Comparison of ENCODE assay signal across 10 mouse cellular contexts in genomic region chr7:109702721-109703120, GRCm38 (mm10). TPM values are rescaled to one million over a fixed set of nuclear protein-coding genes. Genes with fewer than 3 reads are reported as not detected.
DNase-seq lines count a peak whose midpoint lies in the region; ATAC-seq and TF ChIP-seq lines count a peak whose summit lies in the region.
"Had no signal": no experiment of that assay in that cellular context is flagged by ENCODE, and none has a peak within 500 bp of the region (broad histone marks: within the 10 kb centered on the region; RNA-seq: fewer than 3 reads in every experiment).

No protein-coding gene starts in this region.

- intact Hi-C loops in heart, adult 2 months (cut with DNase I): no loop called here

- H3K36me3 ChIP-seq in heart, adult 2 months (ENCODE audit: control insufficient read depth, insufficient read depth, low read length): no peaks in the 10 kb centered on the region; the same call in 1 of the 2 replicates
- no peaks in the 10 kb centered on the region for H3K36me3 ChIP-seq in lung, postnatal 0 days (ENCODE audit: insufficient read depth, low read length)
- H3K36me3 ChIP-seq in intestine, postnatal 0 days (ENCODE audit: control insufficient read depth, insufficient read depth): 0 out of 2 replicates have a peak, but pooled peaks cover under 1% of the 10 kb centered on the region
- H3K36me3 ChIP-seq in neural tube, embryonic 13.5 days: no peaks in the 10 kb centered on the region
- no peaks in the 10 kb centered on the region for H3K36me3 ChIP-seq in thymus, adult 2 months (ENCODE audit: control insufficient read depth, insufficient read depth, low read length)

- DNase-seq in heart, adult 11 months: peak; percentile 87
- DNase-seq in heart, adult 2 months: no peak
- DNase-seq in lung, postnatal 0 days (ENCODE audit: low spot score): no peak
- no peak for DNase-seq in lung, adult 18-20 months
- DNase-seq in gastrocnemius, adult 8-10 months (ENCODE audit: low spot score in 2 of 2): no peak
- no peak for DNase-seq in thymus, adult 2 months

- H3K9ac ChIP-seq in heart, adult 2 months (ENCODE audit: low read depth, low read length): no peak overlapping the region
- H3K9ac ChIP-seq in lung, postnatal 0 days (replicated peaks; ENCODE audit: low read depth): peak overlapping the region; percentile 19; the same call in 1 of the 2 replicates
- no peak overlapping the region for H3K9ac ChIP-seq in intestine, postnatal 0 days (ENCODE audit: low read depth, low read length)
- peak overlapping the region; percentile 71; the same call in 1 of the 2 replicates for H3K9ac ChIP-seq in neural tube, embryonic 13.5 days

- WGBS in heart, adult 2 months: 75% methylated on average over 4 of the region's 4 CpGs
- 47% methylated on average over 4 of the region's 4 CpGs for WGBS in lung, postnatal 0 days
- WGBS in intestine, postnatal 0 days: 59% methylated on average over 4 of the region's 4 CpGs
- WGBS in neural tube, embryonic 13.5 days: 37% methylated on average over 4 of the region's 4 CpGs
- WGBS in thymus, adult 2 months: 87% methylated on average over 4 of the region's 4 CpGs

- H3K27ac ChIP-seq in heart, adult 2 months: no peak overlapping the region
- no peak overlapping the region for H3K27ac ChIP-seq in lung, postnatal 0 days (ENCODE audit: low read length)
- no peak overlapping the region for H3K27ac ChIP-seq in intestine, postnatal 0 days (ENCODE audit: low read depth, low read length)
- H3K27ac ChIP-seq in neural tube, embryonic 13.5 days (replicated peaks): 0 out of 2 replicates have a peak overlapping the region, but pooled peaks have one; percentile 18
- no peak overlapping the region for H3K27ac ChIP-seq in thymus, adult 2 months (ENCODE audit: control insufficient read depth, insufficient read depth, low read length)

- ATAC-seq in lung, postnatal 0 days: no peak
- ATAC-seq in intestine, postnatal 0 days: no peak
- ATAC-seq in neural tube, embryonic 13.5 days (ENCODE audit: low read depth): no peak

- peak overlapping the region; percentile 58 for H3K4me2 ChIP-seq in lung, postnatal 0 days (replicated peaks; ENCODE audit: low read depth, low read length)
- H3K4me2 ChIP-seq in intestine, postnatal 0 days (replicated peaks; ENCODE audit: low read depth): peak overlapping the region; percentile 85
- peak overlapping the region; percentile 69 for H3K4me2 ChIP-seq in neural tube, embryonic 13.5 days

- no peak for TF ChIP-seq POLR2A in heart, adult 2 months (IDR thresholded peaks at IDR 0.05; ENCODE audit: insufficient read depth, low read depth, low read length)
- TF ChIP-seq POLR2A in thymus, adult 2 months (IDR thresholded peaks at IDR 0.05; ENCODE audit: control insufficient read depth, extremely low read depth, insufficient read depth, low read length, poor library complexity): no peak

- no peak overlapping the region for H3K4me3 ChIP-seq in heart, adult 2 months
- peak overlapping the region; percentile 75; the same call in 1 of the 2 replicates for H3K4me3 ChIP-seq in lung, postnatal 0 days (ENCODE audit: low read depth, low read length)
- no peak overlapping the region for H3K4me3 ChIP-seq in intestine, postnatal 0 days (ENCODE audit: low read depth, low read length)
- H3K4me3 ChIP-seq in neural tube, embryonic 13.5 days: peak overlapping the region; percentile 53
- no peak overlapping the region for H3K4me3 ChIP-seq in thymus, adult 2 months (ENCODE audit: control insufficient read depth, insufficient read depth, low read length)

- no peaks in the 10 kb centered on the region for H3K79me2 ChIP-seq in heart, adult 2 months (replicated peaks; ENCODE audit: control insufficient read depth, insufficient read depth, low read length)

- peaks cover 6% of the 10 kb centered on the region for H3K4me1 ChIP-seq in heart, adult 2 months (ENCODE audit: control insufficient read depth, insufficient read depth, low read length)
- H3K4me1 ChIP-seq in lung, postnatal 0 days (ENCODE audit: insufficient read depth, low read depth, low read length): peaks cover 9% of the 10 kb centered on the region
- H3K4me1 ChIP-seq in intestine, postnatal 0 days (replicated peaks; ENCODE audit: control insufficient read depth, insufficient read depth, low read length): no peaks in the 10 kb centered on the region
- H3K4me1 ChIP-seq in neural tube, embryonic 13.5 days (replicated peaks): peaks cover 14% of the 10 kb centered on the region; the same call in 1 of the 2 replicates
- H3K4me1 ChIP-seq in thymus, adult 2 months (replicated peaks; ENCODE audit: control insufficient read depth, insufficient read depth, low read length): peaks cover 6% of the 10 kb centered on the region

- no peaks in the 10 kb centered on the region for H3K9me3 ChIP-seq in lung, postnatal 0 days (ENCODE audit: low read length)
- no peaks in the 10 kb centered on the region for H3K9me3 ChIP-seq in intestine, postnatal 0 days (ENCODE audit: control insufficient read depth)
- H3K9me3 ChIP-seq in neural tube, embryonic 13.5 days: no peaks in the 10 kb centered on the region

- TF ChIP-seq CTCF in heart, adult 2 months (IDR thresholded peaks at IDR 0.05): no peak
- no peak for TF ChIP-seq CTCF in lung, postnatal 0 days (IDR thresholded peaks at IDR 0.05)
- TF ChIP-seq CTCF in intestine, postnatal 0 days (IDR thresholded peaks at IDR 0.05; ENCODE audit: low read depth): no peak
- TF ChIP-seq CTCF in thymus, adult 2 months (IDR thresholded peaks at IDR 0.05; ENCODE audit: borderline replicate concordance, control insufficient read depth, extremely low read depth, insufficient read depth, low read length, poor library complexity): no peak

- H3K27me3 ChIP-seq in heart, adult 2 months (ENCODE audit: control insufficient read depth, insufficient read depth, low read length): no peaks in the 10 kb centered on the region
- no peaks in the 10 kb centered on the region for H3K27me3 ChIP-seq in lung, postnatal 0 days (replicated peaks; ENCODE audit: insufficient read depth, low read length)
- 0 out of 2 replicates have a peak, but pooled peaks cover 4% of the 10 kb centered on the region for H3K27me3 ChIP-seq in intestine, postnatal 0 days (replicated peaks; ENCODE audit: control insufficient read depth, insufficient read depth, low read length)
- no peaks in the 10 kb centered on the region for H3K27me3 ChIP-seq in neural tube, embryonic 13.5 days
- no peaks in the 10 kb centered on the region for H3K27me3 ChIP-seq in thymus, adult 2 months (ENCODE audit: control insufficient read depth, insufficient read depth, low read length)

- no peak for TF ChIP-seq EP300 in heart, adult 2 months (IDR thresholded peaks at IDR 0.05; ENCODE audit: insufficient read depth, low read depth, low read length)
- no peak for TF ChIP-seq EP300 in lung, postnatal 0 days (IDR thresholded peaks at IDR 0.05)

RNA-seq across cellular contexts. Expression of gene St5, which starts 0.7 kb away (rescaled TPM):
- 10 to 100 TPM; 24.3 to 28.4 TPM for total RNA-seq in heart, adult 2 months (2021)
- 40.3 and 62.0 TPM in 2 replicates for polyA plus RNA-seq in heart, adult 2 months (2012; rRNA removed)
- 58.9 and 61.8 TPM in 2 replicates for polyA plus RNA-seq in lung, postnatal 0 days (2015; fragmentation: Nextera tagmentation; extraction: Ambion mirVana)
- polyA plus RNA-seq in intestine, postnatal 0 days (2015; fragmentation: Nextera tagmentation; extraction: Ambion mirVana): 46.7 and 49.7 TPM in 2 replicates
- 30.0 and 35.5 TPM in 2 replicates for polyA plus RNA-seq in neural tube, embryonic 13.5 days (2015; fragmentation: Nextera tagmentation; extraction: Ambion mirVana)
- 1 to 10 TPM; 3.7 to 5.7 (median 4.7) TPM for total RNA-seq in gastrocnemius, adult 8-10 months (2022)
- 20.8 and 21.7 TPM in 2 replicates for polyA plus RNA-seq in thymus, adult 2 months (2012; rRNA removed)

RNA-seq across cellular contexts. Expression of gene Akip1, which starts 0.8 kb away (rescaled TPM):
- total RNA-seq in heart, adult 2 months (2021): 10 to 100 TPM; 13.5 to 14.0 TPM
- 9.8 and 13.7 TPM in 2 replicates for polyA plus RNA-seq in heart, adult 2 months (2012; rRNA removed)
- 48.6 and 52.5 TPM in 2 replicates for polyA plus RNA-seq in lung, postnatal 0 days (2015; fragmentation: Nextera tagmentation; extraction: Ambion mirVana)
- polyA plus RNA-seq in intestine, postnatal 0 days (2015; fragmentation: Nextera tagmentation; extraction: Ambion mirVana): 29.8 and 30.1 TPM in 2 replicates
- polyA plus RNA-seq in neural tube, embryonic 13.5 days (2015; fragmentation: Nextera tagmentation; extraction: Ambion mirVana): 12.2 and 14.0 TPM in 2 replicates
- total RNA-seq in gastrocnemius, adult 8-10 months (2022): 10 to 100 TPM; 15.6 to 26.7 (median 24.0) TPM
- 13.8 and 14.6 TPM in 2 replicates for polyA plus RNA-seq in thymus, adult 2 months (2012; rRNA removed)

RNA-seq across cellular contexts. Expression of gene BC051019, which starts 20.9 kb away (rescaled TPM):
- not detected for total RNA-seq in heart, adult 2 months (2021)
- 1.5 TPM in 1 of 2 replicates, not detected in the other for polyA plus RNA-seq in heart, adult 2 months (2012; rRNA removed)
- 22.7 and 24.3 TPM in 2 replicates for polyA plus RNA-seq in lung, postnatal 0 days (2015; fragmentation: Nextera tagmentation; extraction: Ambion mirVana)
- polyA plus RNA-seq in intestine, postnatal 0 days (2015; fragmentation: Nextera tagmentation; extraction: Ambion mirVana): not detected in 2 replicates
- 0.17 TPM in 1 of 2 replicates, not detected in the other for polyA plus RNA-seq in neural tube, embryonic 13.5 days (2015; fragmentation: Nextera tagmentation; extraction: Ambion mirVana)
- total RNA-seq in gastrocnemius, adult 8-10 months (2022): not detected
- 0.20 and 0.43 TPM in 2 replicates for polyA plus RNA-seq in thymus, adult 2 months (2012; rRNA removed)
- total RNA-seq: adrenal gland, postnatal 36 days had no signal

RNA-seq across cellular contexts. Expression of gene Ascl3, which starts 28.8 kb away (rescaled TPM):
- total RNA-seq in heart, adult 2 months (2021): not detected
- polyA plus RNA-seq in heart, adult 2 months (2012; rRNA removed): not detected in 2 replicates
- 0.64 and 0.89 TPM in 2 replicates for polyA plus RNA-seq in lung, postnatal 0 days (2015; fragmentation: Nextera tagmentation; extraction: Ambion mirVana)
- polyA plus RNA-seq in intestine, postnatal 0 days (2015; fragmentation: Nextera tagmentation; extraction: Ambion mirVana): 0.52 and 0.98 TPM in 2 replicates
- polyA plus RNA-seq in neural tube, embryonic 13.5 days (2015; fragmentation: Nextera tagmentation; extraction: Ambion mirVana): 0.29 and 0.45 TPM in 2 replicates
- total RNA-seq in gastrocnemius, adult 8-10 months (2022): not detected
- polyA plus RNA-seq in thymus, adult 2 months (2012; rRNA removed): 0.70 and 1.1 TPM in 2 replicates
- total RNA-seq: adrenal gland, postnatal 36 days; layer of hippocampus, adult 8-10 months had no signal

RNA-seq across cellular contexts. Expression of gene Tmem9b, which starts 50.0 kb away (rescaled TPM):
- 10 to 100 TPM; 28.1 to 34.3 TPM for total RNA-seq in heart, adult 2 months (2021)
- polyA plus RNA-seq in heart, adult 2 months (2012; rRNA removed): 35.4 and 61.2 TPM in 2 replicates
- 109 and 117 TPM in 2 replicates for polyA plus RNA-seq in lung, postnatal 0 days (2015; fragmentation: Nextera tagmentation; extraction: Ambion mirVana)
- 135 and 145 TPM in 2 replicates for polyA plus RNA-seq in intestine, postnatal 0 days (2015; fragmentation: Nextera tagmentation; extraction: Ambion mirVana)
- polyA plus RNA-seq in neural tube, embryonic 13.5 days (2015; fragmentation: Nextera tagmentation; extraction: Ambion mirVana): 106 and 119 TPM in 2 replicates
- total RNA-seq in gastrocnemius, adult 8-10 months (2022): 10 to 100 TPM; 28.9 to 32.9 (median 31.3) TPM
- polyA plus RNA-seq in thymus, adult 2 months (2012; rRNA removed): 38.8 and 45.3 TPM in 2 replicates

Comparison
In these comparisons a context has a peak if more than half of its experiments do, and no peak if none do; other contexts are left out.
1. H3K4me3 ChIP-seq: peak in lung, postnatal 0 days (single experiment) and neural tube, embryonic 13.5 days (single experiment); none in heart, adult 2 months (single experiment), intestine, postnatal 0 days (single experiment) and thymus, adult 2 months (single experiment).
2. H3K9ac ChIP-seq: peak in lung, postnatal 0 days (single experiment) and neural tube, embryonic 13.5 days (single experiment); none in heart, adult 2 months (single experiment) and intestine, postnatal 0 days (single experiment).
3. Peak in every context shown above with its lines, with median percentiles within 50 percentile points of each other: H3K4me2 ChIP-seq.